Comparison of ENCODE assay signal across 17 mouse cellular contexts in the genomic region with DNA sequence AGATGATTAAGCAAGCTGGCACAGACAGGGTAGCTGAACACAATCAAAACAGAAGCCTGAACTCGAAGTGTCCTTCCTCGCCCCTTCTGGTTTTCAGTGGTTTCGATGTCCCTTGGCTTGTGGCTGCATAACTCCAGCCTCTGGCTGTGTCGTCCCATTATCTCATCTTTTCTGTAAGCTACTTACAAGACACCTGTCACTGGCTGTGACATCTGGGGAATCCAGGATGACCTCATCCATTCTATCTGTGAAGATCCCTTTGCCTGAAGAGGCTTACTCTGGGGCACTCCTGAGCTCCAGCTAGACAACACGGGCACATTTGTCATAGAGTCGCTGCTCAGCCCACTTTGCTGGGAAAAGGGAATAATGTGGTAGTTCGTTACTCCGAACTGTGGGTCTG.
"Had no signal": no experiment of that assay in that cellular context is flagged by ENCODE, and none has a peak within 500 bp of the region (broad histone marks: within the 10 kb centered on the region; RNA-seq: fewer than 3 reads in every experiment).

No protein-coding gene starts in this region.

- H3K4me3 ChIP-seq: liver, embryonic 12.5 days; midbrain, embryonic 10.5 days; midbrain, embryonic 12.5 days; neural tube, embryonic 13.5 days; neural tube, embryonic 15.5 days had no signal

- H3K36me3 ChIP-seq: liver, embryonic 12.5 days; midbrain, embryonic 10.5 days; midbrain, embryonic 12.5 days; neural tube, embryonic 13.5 days; neural tube, embryonic 15.5 days had no signal

- H3K4me2 ChIP-seq: liver, embryonic 12.5 days; lung, embryonic 14.5 days; midbrain, embryonic 12.5 days; neural tube, embryonic 13.5 days; neural tube, embryonic 15.5 days had no signal

- DNase-seq: lung, adult 18-20 months; lung, embryonic 14.5 days; lung, postnatal 10 days; lung, postnatal 4 days; midbrain, embryonic 14.5 days; right cerebral cortex, adult 18-20 months; right cerebral cortex, postnatal 25 days; right cerebral cortex, postnatal 4 days; spleen, adult 18-20 months; thymus, adult 18-20 months; thymus, postnatal 25 days; thymus, postnatal 4 days had no signal

- H3K27me3 ChIP-seq: liver, embryonic 12.5 days; midbrain, embryonic 12.5 days; neural tube, embryonic 13.5 days; neural tube, embryonic 15.5 days had no signal
